Mouse (Mus musculus): ENCODE measurements around the gene Tmem247.

DNA sequence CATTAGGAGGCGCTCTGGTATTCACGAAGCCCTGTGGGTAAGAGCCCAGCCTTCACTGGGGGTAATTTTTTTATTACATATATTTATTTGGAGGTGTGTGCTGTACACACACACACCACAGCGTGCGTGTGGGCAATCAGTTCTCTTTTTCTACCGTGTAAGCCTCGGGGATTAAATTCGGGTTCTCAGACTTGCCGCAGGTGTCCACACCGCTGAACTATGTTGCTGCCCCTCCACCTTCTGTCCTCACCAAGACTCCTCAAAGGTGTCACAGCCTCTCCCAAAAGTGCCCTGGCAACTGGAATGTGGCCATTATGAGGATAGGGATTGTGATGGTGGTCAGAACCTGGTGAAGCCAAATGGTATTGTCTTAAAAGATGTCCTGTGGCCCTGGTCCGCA, at the start of gene Tmem247:
- TF ChIP-seq POLR2A (IDR thresholded peaks at IDR 0.05; ENCODE audit: borderline replicate concordance, low read depth, low read length) (no peak), CTCF (IDR thresholded peaks at IDR 0.05; ENCODE audit: low read depth, low read length) (no peak)

Measured in bone marrow macrophage, adult 2 months (primary cell).